Mouse (Mus musculus): ENCODE measurements around the gene Cactin. TPM values are rescaled to one million over a fixed set of nuclear protein-coding genes. Genes with fewer than 3 reads are reported as not detected.

Cactin gene
- polyA plus RNA-seq, 1 experiment from 2014 or later = 39.9 TPM

GRCm38 (mm10) chr10:81350351-81351063, 29.6 kb downstream of the Cactin start, which contains the start of gene Hmg20b:
TSS of gene Hmg20b (minus strand) at chr10:81350480.
- Histone ChIP-seq H3K4me1 (peaks cover 32% of the 10 kb centered on the region), H3K27me3 (peaks cover 24% of the 10 kb centered on the region; the same call in 1 of the 2 replicates), H3K4me3 (peak within 1 kb of the TSS; percentile 77), H3K9ac (peak within 1 kb of the TSS; percentile 82), H3K4me2 (peak within 1 kb of the TSS; percentile 95), H3K9me3 (replicated peaks) (no peaks in the 10 kb centered on the region), H3K27ac (peak within 1 kb of the TSS; percentile 44), H3K36me3 (ENCODE audit: poor library complexity, severe bottlenecking) (peaks cover 16% of the 10 kb centered on the region)
- peak; percentile 97 for ATAC-seq
- WGBS = under 1% methylated on average over 54 of the region's 54 CpGs

- 29% methylated on average over 9 of the region's 9 CpGs for WGBS
- H3K36me3 ChIP-seq (ENCODE audit: poor library complexity, severe bottlenecking) = peaks cover 10% of the 10 kb centered on the region
Measured at GRCm38 (mm10) chr10:81351678-81352291, 30.9 kb downstream of the Cactin start.

GRCm38 (mm10) chr10:81354738-81355477, 34.0 kb downstream of the Cactin start:
- no peaks in the 10 kb centered on the region for H3K27me3 ChIP-seq
- H3K4me3 ChIP-seq = no peak overlapping the region
- H3K9me3 ChIP-seq (replicated peaks) = no peaks in the 10 kb centered on the region
- no peaks in the 10 kb centered on the region for H3K36me3 ChIP-seq (ENCODE audit: poor library complexity, severe bottlenecking)
- no peak overlapping the region for H3K27ac ChIP-seq
- ATAC-seq = no peak
- 0 out of 2 replicates have a peak overlapping the region, but pooled peaks have one; percentile 1 for H3K9ac ChIP-seq
- peaks cover 26% of the 10 kb centered on the region for H3K4me1 ChIP-seq
- 68% methylated on average over 9 of the region's 9 CpGs for WGBS
- H3K4me2 ChIP-seq = no peak overlapping the region

More at GRCm38 (mm10) chr10:81351678-81352291, 30.9 kb downstream of the Cactin start:
- no peaks in the 10 kb centered on the region for H3K9me3 ChIP-seq (replicated peaks)
- no peak overlapping the region for H3K4me2 ChIP-seq
- H3K9ac ChIP-seq = no peak overlapping the region
- 0 out of 2 replicates have a peak, but pooled peaks cover 14% of the 10 kb centered on the region for H3K27me3 ChIP-seq
- H3K4me1 ChIP-seq = peaks cover 29% of the 10 kb centered on the region
- ATAC-seq = no peak
- H3K4me3 ChIP-seq = no peak overlapping the region
- H3K27ac ChIP-seq = no peak overlapping the region

- ATAC-seq = no peak
- Histone ChIP-seq H3K9ac (no peak overlapping the region), H3K36me3 (ENCODE audit: poor library complexity, severe bottlenecking) (0 out of 2 replicates have a peak, but pooled peaks cover 4% of the 10 kb centered on the region), H3K4me2 (no peak overlapping the region), H3K27me3 (no peaks in the 10 kb centered on the region), H3K4me1 (peaks cover 26% of the 10 kb centered on the region), H3K9me3 (replicated peaks) (no peaks in the 10 kb centered on the region), H3K4me3 (no peak overlapping the region), H3K27ac (no peak overlapping the region)
- 88% methylated on average over 4 of the region's 4 CpGs for WGBS
Measured at GRCm38 (mm10) chr10:81355533-81355932, 34.6 kb downstream of the Cactin start.

- H3K36me3 ChIP-seq (ENCODE audit: poor library complexity, severe bottlenecking) = peaks cover 4% of the 10 kb centered on the region; the same call in 1 of the 2 replicates
- no peak overlapping the region for H3K4me3 ChIP-seq
- H3K9me3 ChIP-seq (replicated peaks) = no peaks in the 10 kb centered on the region
- peaks cover 23% of the 10 kb centered on the region for H3K4me1 ChIP-seq
- peak overlapping the region; percentile 98 for H3K4me2 ChIP-seq
- H3K27me3 ChIP-seq = no peaks in the 10 kb centered on the region
- no peak overlapping the region for H3K27ac ChIP-seq
- 53% methylated on average over 12 of the region's 12 CpGs for WGBS
- no peak for ATAC-seq
- H3K9ac ChIP-seq = no peak overlapping the region
Measured at GRCm38 (mm10) chr10:81356352-81356990, 35.6 kb downstream of the Cactin start.

- Histone ChIP-seq H3K27me3 (no peaks in the 10 kb centered on the region), H3K4me1 (peaks cover 23% of the 10 kb centered on the region), H3K9me3 (replicated peaks) (no peaks in the 10 kb centered on the region), H3K27ac (no peak within 1 kb of the TSS), H3K9ac (peak within 1 kb of the TSS; percentile 84), H3K4me3 (peak within 1 kb of the TSS; percentile 75), H3K4me2 (peak within 1 kb of the TSS; percentile 98), H3K36me3 (ENCODE audit: poor library complexity, severe bottlenecking) (peaks cover 4% of the 10 kb centered on the region; the same call in 1 of the 2 replicates)
- WGBS = 3% methylated on average over 59 of the region's 79 CpGs
- peak; percentile 94 for ATAC-seq
Measured at GRCm38 (mm10) chr10:81356991-81357844, 36.3 kb downstream of the Cactin start, which contains the start of gene Mfsd12. TSS of gene Mfsd12 (plus strand) at chr10:81357491.

GRCm38 (mm10) chr10:81358209-81358608, 37.3 kb downstream of the Cactin start:
- Histone ChIP-seq H3K36me3 (ENCODE audit: poor library complexity, severe bottlenecking) (peaks cover 4% of the 10 kb centered on the region; the same call in 1 of the 2 replicates), H3K9me3 (replicated peaks) (no peaks in the 10 kb centered on the region), H3K4me1 (peaks cover 25% of the 10 kb centered on the region), H3K27me3 (peaks cover 6% of the 10 kb centered on the region), H3K4me2 (peak overlapping the region; percentile 98), H3K27ac (no peak overlapping the region), H3K9ac (peak overlapping the region; percentile 84), H3K4me3 (peak overlapping the region; percentile 75)
- 39% methylated on average over 4 of the region's 4 CpGs for WGBS
- ATAC-seq = no peak

GRCm38 (mm10) chr10:81358841-81359240, 37.9 kb downstream of the Cactin start:
- Histone ChIP-seq H3K9ac (0 out of 2 replicates have a peak overlapping the region, but pooled peaks have one; percentile 4), H3K4me2 (peak overlapping the region; percentile 98), H3K36me3 (ENCODE audit: poor library complexity, severe bottlenecking) (peaks cover 4% of the 10 kb centered on the region; the same call in 1 of the 2 replicates), H3K27me3 (peaks cover 12% of the 10 kb centered on the region), H3K27ac (no peak overlapping the region), H3K4me3 (no peak overlapping the region), H3K9me3 (replicated peaks) (no peaks in the 10 kb centered on the region), H3K4me1 (peaks cover 31% of the 10 kb centered on the region)
- no peak for ATAC-seq
- 58% methylated on average over 1 of the region's 1 CpGs for WGBS

GRCm38 (mm10) chr10:81360721-81361120, 39.8 kb downstream of the Cactin start:
- no peak overlapping the region for H3K4me3 ChIP-seq
- ATAC-seq = no peak
- H3K27me3 ChIP-seq = peaks cover 31% of the 10 kb centered on the region
- H3K4me1 ChIP-seq = peaks cover 50% of the 10 kb centered on the region
- no peak overlapping the region for H3K27ac ChIP-seq
- 76% methylated on average over 8 of the region's 8 CpGs for WGBS
- peaks cover 4% of the 10 kb centered on the region; the same call in 1 of the 2 replicates for H3K36me3 ChIP-seq (ENCODE audit: poor library complexity, severe bottlenecking)
- H3K9me3 ChIP-seq (replicated peaks) = no peaks in the 10 kb centered on the region
- H3K9ac ChIP-seq = peak overlapping the region; percentile 26; the same call in 1 of the 2 replicates
- H3K4me2 ChIP-seq = no peak overlapping the region

GRCm38 (mm10) chr10:81362336-81362949, 41.5 kb downstream of the Cactin start:
- H3K4me2 ChIP-seq = no peak overlapping the region
- H3K9me3 ChIP-seq (replicated peaks) = no peaks in the 10 kb centered on the region
- H3K9ac ChIP-seq = no peak overlapping the region
- H3K36me3 ChIP-seq (ENCODE audit: poor library complexity, severe bottlenecking) = peaks cover 18% of the 10 kb centered on the region
- H3K27ac ChIP-seq = no peak overlapping the region
- no peak for ATAC-seq
- 77% methylated on average over 12 of the region's 12 CpGs for WGBS
- H3K4me3 ChIP-seq = no peak overlapping the region
- peaks cover 34% of the 10 kb centered on the region for H3K27me3 ChIP-seq
- peaks cover 54% of the 10 kb centered on the region for H3K4me1 ChIP-seq
